Mouse (Mus musculus) G1E (cell line): ENCODE measurements around the gene Ceacam16.

ENCODE experiments used
- CTCF ChIP-seq: IDR thresholded peaks from 2 replicates; pipeline ENCODE4 v1.5.1; 2012; ENCODE audit warnings: low read depth, low read length, inconsistent platforms, mixed read lengths
- TAL1 ChIP-seq: conservative IDR thresholded peaks from 2 replicates; pipeline ENCODE4 v1.6.1; 2012; ENCODE audit warnings: low read depth, low read length, inconsistent platforms, mixed read lengths

GRCm38 (mm10) chr7:19880754-19881153 is 19.7 kb upstream of the Ceacam16 start:
- TF ChIP-seq CTCF (no peak), TAL1 (no peak)
